Mouse (Mus musculus): ENCODE results near the gene Washc1.

DNA sequence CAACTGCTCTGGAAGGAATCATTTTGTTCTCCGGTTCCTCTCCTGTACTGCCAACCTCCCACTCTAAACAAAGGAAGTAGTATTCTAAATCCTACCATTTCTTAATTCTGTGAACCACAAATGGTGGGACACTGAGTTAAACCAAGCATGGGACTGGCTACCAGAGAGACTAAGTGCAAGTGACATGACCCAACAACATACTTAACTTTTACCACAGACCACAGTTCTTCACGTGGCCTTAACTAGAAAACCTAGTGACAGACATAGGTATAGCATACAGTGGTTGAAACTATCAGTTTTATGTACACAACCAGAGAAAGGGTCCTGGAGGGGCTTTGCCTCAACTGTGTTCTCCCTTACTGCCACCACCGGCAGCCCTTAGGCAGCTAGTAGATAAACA, 18.7 kb upstream of the Washc1 start:
- TF ChIP-seq POLR2A (IDR thresholded peaks at IDR 0.05; ENCODE audit: insufficient read depth, low read depth, low read length) (no peak), CTCF (IDR thresholded peaks at IDR 0.05) (no peak)

Measured in heart, adult 2 months (tissue).